Mouse (Mus musculus): ENCODE results near the gene Zmiz1. TPM values are rescaled to one million over a fixed set of nuclear protein-coding genes. Genes with fewer than 3 reads are reported as not detected.

The Zmiz1 gene
- total RNA-seq, 2 experiments from 2014 or later, result 86.3 to 88.2 TPM

- no peak for DNase-seq (ENCODE audit: low spot score in 2 of 2)
These were observed 4.8 kb upstream of the Zmiz1 start for GRCm38 (mm10) chr14:25454066-25454760.

GRCm38 (mm10) chr14:25456666-25457433 lies 2.1 kb upstream of the Zmiz1 start:
- DNase-seq (ENCODE audit: low spot score in 2 of 2), result no peak

DNA sequence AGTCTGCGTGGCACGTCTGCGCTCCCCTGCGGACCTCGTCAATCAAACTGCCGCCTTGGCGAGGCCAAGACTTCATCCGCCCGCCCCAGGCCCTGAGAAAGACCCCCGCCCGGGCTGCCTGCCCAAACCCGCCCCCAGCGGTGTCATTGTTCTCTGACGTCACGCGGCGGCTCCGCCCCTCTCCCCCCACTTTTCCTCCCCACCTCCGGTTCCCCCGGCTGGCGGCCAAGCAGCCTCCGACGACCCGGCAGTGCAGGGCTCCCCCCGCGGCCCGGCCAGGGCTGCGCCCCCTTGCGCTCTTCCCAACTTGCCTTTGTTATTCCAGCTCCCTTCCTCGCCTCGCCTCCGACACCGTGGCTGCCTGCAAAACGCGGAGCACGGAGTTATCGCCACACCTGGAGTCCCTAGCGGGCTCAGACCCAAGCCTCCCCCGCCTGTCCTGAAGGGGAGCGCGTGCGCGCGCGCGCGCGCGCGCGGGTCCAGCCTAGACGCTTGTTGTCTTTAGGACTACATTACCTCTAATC lies 1.5 kb upstream of the Zmiz1 start:
- DNase-seq (ENCODE audit: low spot score in 2 of 2), result peak; percentile 88 to 92

GRCm38 (mm10) chr14:25458111-25459015 lies 622 bp upstream of the Zmiz1 start:
- peak in 1 of 2 experiments; percentile 62 for DNase-seq (ENCODE audit: low spot score in 2 of 2)

DNA sequence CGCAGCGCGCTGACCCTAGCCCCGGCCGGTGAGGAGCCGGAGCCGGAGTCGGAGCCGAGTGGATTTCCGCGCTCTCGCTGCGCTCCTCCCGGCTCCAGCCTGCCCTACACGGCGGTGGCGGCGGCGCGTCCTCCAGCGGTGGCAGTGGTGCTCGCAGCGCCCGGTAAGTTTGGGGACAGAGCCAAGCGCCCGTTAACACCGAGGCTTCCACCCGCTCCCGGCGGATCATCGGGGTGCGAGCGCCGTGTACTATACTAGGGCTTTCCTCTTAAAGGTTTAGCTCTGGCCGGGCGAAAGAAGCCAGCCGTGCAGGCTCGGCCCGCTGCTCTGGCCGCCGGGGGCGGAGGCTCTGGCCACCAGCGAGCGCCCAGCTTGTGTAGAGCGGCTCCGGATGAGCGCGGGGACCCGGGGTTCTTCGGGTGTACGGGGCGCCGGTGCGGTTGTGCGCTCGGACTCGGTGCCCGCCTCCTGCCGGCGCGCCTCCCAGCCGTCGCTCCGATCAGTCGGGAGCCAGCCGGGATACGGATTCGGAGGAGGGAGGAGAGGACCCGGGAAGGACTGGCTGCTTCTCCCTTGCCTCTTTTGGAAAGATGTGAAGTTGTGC lies 511 bp downstream of the Zmiz1 start:
- DNase-seq (ENCODE audit: low spot score in 2 of 2), result peak; percentile 57 to 66

- DNase-seq (ENCODE audit: low spot score in 2 of 2), result no peak
These were observed 1.2 kb downstream of the Zmiz1 start for GRCm38 (mm10) chr14:25459998-25460800.

GRCm38 (mm10) chr14:25460801-25461675 lies 2.1 kb downstream of the Zmiz1 start:
- DNase-seq (ENCODE audit: low spot score in 2 of 2), result peak; percentile 45 to 54

- DNase-seq (ENCODE audit: low spot score in 2 of 2), result no peak
These were observed 2.8 kb downstream of the Zmiz1 start for GRCm38 (mm10) chr14:25461676-25462385.

DNA sequence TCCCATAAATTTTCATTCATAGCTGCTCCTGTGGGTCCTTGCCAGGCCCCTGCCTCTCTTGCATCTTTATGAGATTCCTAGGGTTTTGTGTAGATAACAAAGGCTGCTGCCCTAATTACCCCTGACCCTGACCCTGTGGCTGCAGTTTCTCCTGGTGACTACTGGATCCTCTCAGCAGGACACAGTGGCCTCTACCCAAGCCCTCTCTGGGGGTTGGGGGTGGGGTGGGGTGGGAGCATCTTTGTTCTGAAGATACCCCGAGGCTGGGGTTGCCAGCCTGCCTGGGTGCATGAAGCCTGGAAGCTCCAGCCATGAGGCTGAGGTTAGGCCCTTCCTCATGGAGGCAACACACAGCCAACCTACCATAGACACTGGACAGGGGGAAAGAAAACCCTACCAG lies 4.0 kb downstream of the Zmiz1 start:
- DNase-seq (ENCODE audit: low spot score in 2 of 2), result no peak

DNA sequence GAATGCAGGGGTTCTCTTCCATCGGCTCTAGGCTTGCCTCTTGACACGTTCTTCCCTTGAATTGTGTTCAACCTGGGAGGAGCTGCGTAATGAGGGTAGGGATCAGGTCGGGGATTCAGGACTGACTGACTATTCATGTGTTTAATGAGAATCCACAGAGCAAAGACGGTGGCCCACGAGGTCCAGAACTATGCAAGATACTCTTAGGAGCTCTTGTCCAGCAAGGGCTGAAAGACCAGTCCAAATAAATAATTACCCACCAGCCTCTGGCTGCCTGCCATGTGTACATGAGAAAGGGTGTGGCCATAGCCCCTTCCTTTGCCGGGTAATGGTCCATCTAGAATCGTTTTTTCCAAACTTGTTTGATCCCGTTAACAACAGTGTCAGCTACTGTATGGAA lies 4.9 kb downstream of the Zmiz1 start:
- DNase-seq (ENCODE audit: low spot score in 2 of 2), result no peak

- DNase-seq (ENCODE audit: low spot score in 2 of 2), result no peak
These were observed 5.8 kb downstream of the Zmiz1 start for GRCm38 (mm10) chr14:25464611-25465307.

DNA sequence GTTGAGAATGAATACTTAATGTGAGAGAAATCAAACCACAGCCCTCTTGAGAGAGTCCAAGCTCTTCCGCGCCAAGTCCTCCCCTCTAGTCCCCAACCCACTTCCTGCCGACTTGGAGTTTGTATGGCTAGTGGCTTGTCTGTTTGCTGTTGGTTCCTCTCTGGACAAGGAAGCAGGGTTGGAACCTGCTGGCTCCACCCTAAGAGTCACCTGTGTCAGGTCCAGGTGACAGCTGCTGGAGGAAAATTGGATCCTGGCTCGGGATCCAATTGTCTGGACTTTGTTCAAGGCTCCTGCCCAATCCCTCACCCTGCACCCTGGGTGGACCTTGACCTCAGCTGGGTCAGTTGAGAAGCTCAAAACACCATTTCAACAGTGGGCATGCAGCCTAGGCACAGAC lies 7.4 kb downstream of the Zmiz1 start:
- no peak for DNase-seq (ENCODE audit: low spot score in 2 of 2)

DNA sequence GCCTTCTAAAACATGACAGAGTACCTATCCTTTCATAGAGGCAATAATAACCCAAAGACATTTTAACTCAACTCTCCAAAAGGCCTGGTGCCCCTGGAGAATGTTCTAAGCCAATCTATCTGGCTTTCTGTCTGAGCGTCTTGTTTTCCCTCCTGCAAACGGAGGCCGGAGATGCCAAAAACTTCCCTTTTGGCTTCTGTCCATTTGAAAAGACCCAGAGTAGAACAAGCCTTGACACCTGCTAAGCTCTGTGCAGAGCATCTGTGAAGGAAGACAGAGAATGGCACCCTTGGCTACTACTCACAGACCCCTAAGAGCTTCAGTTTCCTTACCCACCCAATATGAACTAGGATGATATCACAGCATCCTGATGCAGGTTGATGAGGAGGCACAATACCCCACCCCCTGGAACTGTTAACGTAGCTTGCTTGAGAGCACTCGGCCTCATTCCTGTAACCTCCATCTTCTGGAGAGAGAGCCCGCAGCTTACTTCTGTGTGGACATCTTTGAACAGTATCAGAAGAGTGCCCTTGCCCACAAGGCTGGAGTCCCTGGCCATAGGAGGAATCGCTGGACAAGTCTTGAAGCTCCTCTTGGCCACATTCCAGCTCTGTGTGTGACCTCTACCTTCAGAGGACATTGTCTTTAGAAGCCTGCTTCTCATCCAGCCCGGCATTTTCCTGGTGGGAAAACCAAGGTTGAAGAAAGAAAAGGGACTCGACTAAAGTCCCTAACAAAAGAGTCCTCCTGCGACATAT lies 9.1 kb downstream of the Zmiz1 start:
- no peak for DNase-seq (ENCODE audit: low spot score in 2 of 2)

DNA sequence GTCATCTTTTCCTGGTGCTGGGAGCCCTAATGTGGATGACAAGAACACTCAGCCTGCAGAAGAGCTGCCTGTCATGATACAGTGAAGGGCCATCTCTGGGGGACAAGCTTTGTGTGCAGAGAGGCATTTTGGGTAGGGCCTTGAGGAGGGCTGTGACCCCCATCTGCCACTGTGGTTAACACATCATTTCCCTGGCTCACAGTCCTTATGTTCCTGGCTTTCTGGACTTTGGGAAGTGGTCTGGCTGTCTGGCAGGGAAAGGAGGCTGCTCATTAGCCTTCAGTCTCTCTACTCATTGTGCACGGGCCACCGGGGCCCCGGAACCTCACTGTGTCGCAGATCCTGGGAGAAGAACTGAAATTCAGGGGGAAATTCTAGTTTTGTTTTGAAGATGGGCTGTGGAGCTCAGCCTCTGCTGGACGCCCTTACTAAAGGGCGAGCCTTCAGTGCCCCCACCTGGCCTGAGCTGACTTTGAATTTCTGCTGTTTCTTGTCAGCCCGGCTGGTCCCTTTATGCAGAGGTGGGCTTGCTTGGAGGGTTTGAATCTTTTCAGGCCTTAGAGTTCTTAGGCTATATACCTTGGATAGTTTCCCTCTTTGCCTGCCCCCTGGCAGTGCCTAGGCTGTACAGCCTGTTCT lies 10.0 kb downstream of the Zmiz1 start:
- no peak for DNase-seq (ENCODE audit: low spot score in 2 of 2)

DNA sequence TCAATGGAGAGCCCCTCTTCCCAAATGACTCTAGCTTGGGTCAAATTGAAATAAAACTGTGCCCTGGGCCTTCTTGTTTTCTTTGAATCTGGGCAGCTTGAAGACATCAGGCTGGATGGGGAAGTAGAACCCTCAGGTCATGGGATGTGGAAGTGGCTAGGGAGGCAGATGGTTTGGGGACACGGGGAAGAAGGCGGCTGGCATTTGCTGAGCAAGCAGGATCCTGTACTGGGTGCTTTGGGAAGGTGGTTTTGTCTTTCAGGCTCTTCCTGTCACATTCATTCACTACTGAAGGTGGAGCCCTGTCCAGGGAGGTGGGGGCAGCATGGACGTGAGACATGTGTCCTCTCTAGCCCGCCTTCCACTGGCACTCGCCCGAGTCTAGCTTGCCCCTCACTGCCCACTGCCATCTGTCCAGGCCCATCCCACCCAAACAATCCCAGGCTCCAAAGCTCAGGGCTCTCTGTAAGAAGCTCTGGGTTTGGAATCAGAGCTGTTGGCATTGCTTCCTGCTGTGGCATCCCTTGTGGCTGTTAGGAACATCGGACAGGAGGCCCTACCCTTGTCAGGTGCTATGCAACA lies 11.3 kb downstream of the Zmiz1 start:
- no peak for DNase-seq (ENCODE audit: low spot score in 2 of 2)

- no peak for DNase-seq (ENCODE audit: low spot score in 2 of 2)
These were observed 12.1 kb downstream of the Zmiz1 start for GRCm38 (mm10) chr14:25471035-25471434.

Data from layer of hippocampus, adult 18-20 months (tissue).